Mouse (Mus musculus): ENCODE measurements around the gene Cerkl. TPM values are rescaled to one million over a fixed set of nuclear protein-coding genes. Genes with fewer than 3 reads are reported as not detected.

Gene Cerkl
- polyA plus RNA-seq, 1 experiment from 2014 or later, result 2.5 TPM

- DNase-seq (ENCODE audit: low spot score, missing footprints) (peak; percentile 68), ATAC-seq (ENCODE audit: low FRiP score) (peak; percentile 59; the same call in 1 of the 2 replicates)
- Histone ChIP-seq H3K27ac (ENCODE audit: low read depth, low read length) (no peak overlapping the region), H3K4me1 (ENCODE audit: control insufficient read depth, insufficient read depth, low read length) (no peaks in the 10 kb centered on the region), H3K4me2 (no peak overlapping the region), H3K4me3 (ENCODE audit: low read depth, low read length) (no peak overlapping the region), H3K27me3 (ENCODE audit: control insufficient read depth, insufficient read depth, low read length) (no peaks in the 10 kb centered on the region), H3K9ac (ENCODE audit: low read length) (no peak overlapping the region), H3K36me3 (ENCODE audit: control insufficient read depth, insufficient read depth, low read length) (no peaks in the 10 kb centered on the region), H3K9me3 (ENCODE audit: control insufficient read depth, low read length) (no peaks in the 10 kb centered on the region)
- 89% methylated on average over 4 of the region's 4 CpGs for whole genome bisulfite sequencing
Measured at GRCm38 (mm10) chr2:79284206-79284605, 172.4 kb downstream of the Cerkl start.

Other genes with a start within 250 kb of the Cerkl start
- gene Itga4, start 201.4 kb downstream of the Cerkl start, polyA plus RNA-seq (2014; fragmentation: Nextera tagmentation; extraction: Ambion mirVana), result 8.6 and 10.0 TPM in 2 replicates
- gene Neurod1, start within 50 bp of the Cerkl start, polyA plus RNA-seq (2014; fragmentation: Nextera tagmentation; extraction: Ambion mirVana), result 43.4 TPM in 2 replicates
- 5.8 and 6.1 TPM in 2 replicates for gene Itprid2, start 178.6 kb upstream of the Cerkl start, polyA plus RNA-seq (2014; fragmentation: Nextera tagmentation; extraction: Ambion mirVana)

Data from midbrain, embryonic 11.5 days (tissue).